Mouse (Mus musculus) forebrain, embryonic 13.5 days (tissue): Measurements from ENCODE around the gene Olfr685. TPM values are rescaled to one million over a fixed set of nuclear protein-coding genes. Genes with fewer than 3 reads are reported as not detected.

ENCODE experiments used
- ATAC-seq: fragments of 200-750 bp; cut with Nextera tagmentation; 2 replicates; pipeline ENCODE4 v1.8.0; 2017
- H3K27ac ChIP-seq: fragments of 300-500 bp; sonication (generic); 2 replicates; pipeline ENCODE4 v1.5.1; 2015; ENCODE audit warnings: inconsistent platforms, mild to moderate bottlenecking, moderate library complexity
- H3K27me3 ChIP-seq: fragments of 300-500 bp; sonication (generic); 2 replicates; pipeline ENCODE4 v1.6.1; 2015; ENCODE audit warnings: mild to moderate bottlenecking, inconsistent platforms
- H3K36me3 ChIP-seq: fragments of 300-500 bp; sonication (generic); 2 replicates; pipeline ENCODE4 v1.6.1; 2015; ENCODE audit warnings: mild to moderate bottlenecking, inconsistent platforms; ENCODE audit not compliant: poor library complexity, severe bottlenecking
- H3K4me1 ChIP-seq: fragments of 300-500 bp; sonication (generic); 2 replicates; pipeline ENCODE4 v1.6.1; 2015; ENCODE audit warnings: inconsistent platforms
- H3K4me2 ChIP-seq: fragments of 300-500 bp; sonication (generic); 2 replicates; pipeline ENCODE4 v1.6.1; 2015; ENCODE audit warnings: inconsistent platforms, mild to moderate bottlenecking, moderate library complexity
- H3K4me3 ChIP-seq: fragments of 300-500 bp; sonication (generic); 2 replicates; pipeline ENCODE4 v1.5.1; 2015; ENCODE audit warnings: mild to moderate bottlenecking, inconsistent platforms
- H3K9ac ChIP-seq: fragments of 300-500 bp; sonication (generic); 2 replicates; pipeline ENCODE4 v1.6.1; 2015; ENCODE audit warnings: mild to moderate bottlenecking, inconsistent platforms
- H3K9me3 ChIP-seq: fragments of 300-500 bp; sonication (generic); replicated peaks from 2 replicates; pipeline ENCODE4 v1.6.1; 2016; ENCODE audit warnings: inconsistent platforms
- WGBS: fragments of 180-500 bp; shearing (Covaris S2); methylation state at CpG from one replicate; pipeline ENCODE4 v1.1.7; 2015; 5-methylcytosine and 5-hydroxymethylcytosine counted together
- polyA plus RNA-seq: library from polyadenylated mRNA; unstranded; fragments of >200 nt; fragmentation: Nextera tagmentation; extraction: Ambion mirVana; gene quantifications from 2 replicates; pipeline ENCODE4 v1.2.1, GENCODE M21; 2015

Gene Olfr685
- not detected in 2 replicates for polyA plus RNA-seq

GRCm38 (mm10) chr7:105185912-105186311 lies at the start of gene Olfr685:
TSS of gene Olfr685 (minus strand) at chr7:105186012.
- H3K27ac ChIP-seq, result no peak within 1 kb of the TSS
- ATAC-seq, result no peak
- no peaks in the 10 kb centered on the region for H3K4me1 ChIP-seq
- no peaks in the 10 kb centered on the region for H3K36me3 ChIP-seq
- no peak within 1 kb of the TSS for H3K4me2 ChIP-seq
- H3K4me3 ChIP-seq, result no peak within 1 kb of the TSS
- 92% methylated on average over 1 of the region's 1 CpGs for WGBS
- no peaks in the 10 kb centered on the region for H3K27me3 ChIP-seq
- no peaks in the 10 kb centered on the region for H3K9me3 ChIP-seq
- no peak within 1 kb of the TSS for H3K9ac ChIP-seq

- H3K27me3 ChIP-seq, result no peaks in the 10 kb centered on the region
- WGBS, result 85% methylated on average over 2 of the region's 2 CpGs
- no peaks in the 10 kb centered on the region for H3K9me3 ChIP-seq
- no peak overlapping the region for H3K27ac ChIP-seq
- no peak for ATAC-seq
- H3K4me3 ChIP-seq, result no peak overlapping the region
- H3K4me1 ChIP-seq, result no peaks in the 10 kb centered on the region
- H3K36me3 ChIP-seq, result no peaks in the 10 kb centered on the region
- no peak overlapping the region for H3K4me2 ChIP-seq
- H3K9ac ChIP-seq, result no peak overlapping the region
Measured at GRCm38 (mm10) chr7:105229386-105229785, 43.6 kb upstream of the Olfr685 start.

GRCm38 (mm10) chr7:105228138-105228537 lies 42.3 kb upstream of the Olfr685 start:
- no peaks in the 10 kb centered on the region for H3K36me3 ChIP-seq
- H3K9ac ChIP-seq, result no peak overlapping the region
- H3K27ac ChIP-seq, result no peak overlapping the region
- no peaks in the 10 kb centered on the region for H3K4me1 ChIP-seq
- no peak overlapping the region for H3K4me2 ChIP-seq
- no peak overlapping the region for H3K4me3 ChIP-seq
- 89% methylated on average over 1 of the region's 1 CpGs for WGBS
- H3K27me3 ChIP-seq, result no peaks in the 10 kb centered on the region
- ATAC-seq, result no peak
- H3K9me3 ChIP-seq, result no peaks in the 10 kb centered on the region

- no peak overlapping the region for H3K4me2 ChIP-seq
- H3K27me3 ChIP-seq, result no peaks in the 10 kb centered on the region
- no peak overlapping the region for H3K27ac ChIP-seq
- H3K9me3 ChIP-seq, result no peaks in the 10 kb centered on the region
- no peaks in the 10 kb centered on the region for H3K4me1 ChIP-seq
- ATAC-seq, result no peak
- H3K36me3 ChIP-seq, result no peaks in the 10 kb centered on the region
- no peak overlapping the region for H3K9ac ChIP-seq
- no peak overlapping the region for H3K4me3 ChIP-seq
Measured at GRCm38 (mm10) chr7:105226703-105227102, 40.9 kb upstream of the Olfr685 start.

GRCm38 (mm10) chr7:105226072-105226471 lies 40.3 kb upstream of the Olfr685 start:
- Histone ChIP-seq H3K4me2 (no peak overlapping the region), H3K9me3 (no peaks in the 10 kb centered on the region), H3K36me3 (no peaks in the 10 kb centered on the region), H3K27me3 (no peaks in the 10 kb centered on the region), H3K4me1 (no peaks in the 10 kb centered on the region), H3K9ac (no peak overlapping the region), H3K4me3 (no peak overlapping the region), H3K27ac (no peak overlapping the region)
- no peak for ATAC-seq

GRCm38 (mm10) chr7:105218281-105218680 lies 32.5 kb upstream of the Olfr685 start:
- WGBS, result 77% methylated on average over 4 of the region's 4 CpGs

GRCm38 (mm10) chr7:105214761-105215160 lies 28.9 kb upstream of the Olfr685 start:
- WGBS, result 46% methylated on average over 1 of the region's 1 CpGs
- Histone ChIP-seq H3K9ac (no peak overlapping the region), H3K27ac (no peak overlapping the region), H3K4me3 (no peak overlapping the region), H3K27me3 (no peaks in the 10 kb centered on the region), H3K9me3 (no peaks in the 10 kb centered on the region), H3K36me3 (no peaks in the 10 kb centered on the region), H3K4me2 (no peak overlapping the region), H3K4me1 (no peaks in the 10 kb centered on the region)
- no peak for ATAC-seq

More at GRCm38 (mm10) chr7:105218281-105218680, 32.5 kb upstream of the Olfr685 start:
- no peaks in the 10 kb centered on the region for H3K36me3 ChIP-seq
- H3K9me3 ChIP-seq, result no peaks in the 10 kb centered on the region
- no peak overlapping the region for H3K4me2 ChIP-seq
- no peak overlapping the region for H3K27ac ChIP-seq
- no peaks in the 10 kb centered on the region for H3K4me1 ChIP-seq
- no peak overlapping the region for H3K9ac ChIP-seq
- H3K4me3 ChIP-seq, result no peak overlapping the region
- H3K27me3 ChIP-seq, result no peaks in the 10 kb centered on the region
- no peak for ATAC-seq

- Histone ChIP-seq H3K9me3 (no peaks in the 10 kb centered on the region), H3K36me3 (no peaks in the 10 kb centered on the region), H3K27ac (no peak within 1 kb of the TSS), H3K9ac (no peak within 1 kb of the TSS), H3K4me3 (no peak within 1 kb of the TSS), H3K4me1 (no peaks in the 10 kb centered on the region), H3K27me3 (no peaks in the 10 kb centered on the region), H3K4me2 (no peak within 1 kb of the TSS)
- ATAC-seq, result no peak
Measured at GRCm38 (mm10) chr7:105207385-105207784, 21.6 kb upstream of the Olfr685 start, which contains the start of gene Olfr686. TSS of gene Olfr686 (minus strand) at chr7:105207485.

- H3K27me3 ChIP-seq, result no peaks in the 10 kb centered on the region
- no peak overlapping the region for H3K4me2 ChIP-seq
- no peak overlapping the region for H3K9ac ChIP-seq
- H3K4me3 ChIP-seq, result no peak overlapping the region
- 59% methylated on average over 4 of the region's 4 CpGs for WGBS
- H3K27ac ChIP-seq, result no peak overlapping the region
- no peaks in the 10 kb centered on the region for H3K9me3 ChIP-seq
- H3K36me3 ChIP-seq, result no peaks in the 10 kb centered on the region
- ATAC-seq, result no peak
- no peaks in the 10 kb centered on the region for H3K4me1 ChIP-seq
Measured at GRCm38 (mm10) chr7:105170773-105171172, 15.0 kb downstream of the Olfr685 start.

- 74% methylated on average over 1 of the region's 1 CpGs for WGBS
- no peaks in the 10 kb centered on the region for H3K9me3 ChIP-seq
- H3K27me3 ChIP-seq, result no peaks in the 10 kb centered on the region
- H3K4me1 ChIP-seq, result no peaks in the 10 kb centered on the region
- H3K4me2 ChIP-seq, result no peak within 1 kb of the TSS
- H3K27ac ChIP-seq, result no peak within 1 kb of the TSS
- no peak for ATAC-seq
- H3K4me3 ChIP-seq, result no peak within 1 kb of the TSS
- H3K9ac ChIP-seq, result no peak within 1 kb of the TSS
- H3K36me3 ChIP-seq, result no peaks in the 10 kb centered on the region
Measured at GRCm38 (mm10) chr7:105163553-105163952, 22.3 kb downstream of the Olfr685 start, which contains the start of gene Olfr684. TSS of gene Olfr684 (minus strand) at chr7:105163653.

- ATAC-seq, result no peak
- Histone ChIP-seq H3K9me3 (no peaks in the 10 kb centered on the region), H3K27ac (no peak within 1 kb of the TSS), H3K27me3 (no peaks in the 10 kb centered on the region), H3K4me1 (no peaks in the 10 kb centered on the region), H3K36me3 (no peaks in the 10 kb centered on the region), H3K9ac (no peak within 1 kb of the TSS), H3K4me3 (no peak within 1 kb of the TSS), H3K4me2 (no peak within 1 kb of the TSS)
- 61% methylated on average over 1 of the region's 1 CpGs for WGBS
Measured at GRCm38 (mm10) chr7:105146912-105147311, 38.9 kb downstream of the Olfr685 start, which contains the start of gene Olfr683. TSS of gene Olfr683 (minus strand) at chr7:105147012.

GRCm38 (mm10) chr7:105141275-105141674 lies 44.5 kb downstream of the Olfr685 start:
- 82% methylated on average over 2 of the region's 2 CpGs for WGBS
- H3K4me3 ChIP-seq, result no peak overlapping the region
- H3K9me3 ChIP-seq, result no peaks in the 10 kb centered on the region
- no peaks in the 10 kb centered on the region for H3K4me1 ChIP-seq
- H3K9ac ChIP-seq, result no peak overlapping the region
- H3K27me3 ChIP-seq, result no peaks in the 10 kb centered on the region
- H3K36me3 ChIP-seq, result no peaks in the 10 kb centered on the region
- H3K27ac ChIP-seq, result no peak overlapping the region
- no peak for ATAC-seq
- H3K4me2 ChIP-seq, result no peak overlapping the region
